Mouse (Mus musculus): ENCODE measurements around the gene Stk4. TPM values are rescaled to one million over a fixed set of nuclear protein-coding genes. Genes with fewer than 3 reads are reported as not detected.

The Stk4 gene
- 11.8 and 14.4 TPM in 2 replicates for polyA plus RNA-seq (2012; rRNA removed)

GRCm38 (mm10) chr2:164070142-164070764, at the start of gene Stk4:
Gene Stk4 (plus strand): TSS chr2:164070322.

GRCm38 (mm10) chr2:164025150-164025549, 45.0 kb upstream of the Stk4 start, which contains the start of gene Pabpc1l:
Gene Pabpc1l (plus strand): TSS chr2:164025450.

GRCm38 (mm10) chr2:164070765-164071436, 779 bp downstream of the Stk4 start, which contains the start of gene Tomm34:
Gene Tomm34 (minus strand): TSS chr2:164071169.

GRCm38 (mm10) chr2:164170902-164171301, 100.8 kb downstream of the Stk4 start, which contains the start of gene Kcns1:
Gene Kcns1 (minus strand): TSS chr2:164171113.

GRCm38 (mm10) chr2:164182692-164183255, 112.7 kb downstream of the Stk4 start, which contains the start of gene Wfdc5:
Gene Wfdc5 (minus strand): TSS chr2:164182742.

GRCm38 (mm10) chr2:164190576-164190975, 120.5 kb downstream of the Stk4 start, which contains the start of gene Wfdc12:
Gene Wfdc12 (minus strand): TSS chr2:164190608.

GRCm38 (mm10) chr2:164199626-164200327, 129.7 kb downstream of the Stk4 start, which contains the start of gene Wfdc15a:
Gene Wfdc15a (minus strand): TSS chr2:164200130.

Other genes starting within 250 kb of the Stk4 start
- 60.6 and 107 TPM in 2 replicates for gene Ccn5, start 249.5 kb upstream of the Stk4 start, polyA plus RNA-seq (2012; rRNA removed)
- gene Kcnk15, start 216.7 kb upstream of the Stk4 start, polyA plus RNA-seq (2012; rRNA removed), result 1.7 and 2.6 TPM in 2 replicates
- gene Rims4, start 151.6 kb upstream of the Stk4 start, polyA plus RNA-seq (2012; rRNA removed), result 15.2 and 18.4 TPM in 2 replicates
- 30.7 and 33.5 TPM in 2 replicates for gene Ywhab, start 75.4 kb upstream of the Stk4 start, polyA plus RNA-seq (2012; rRNA removed)
- gene Pabpc1l, start 44.9 kb upstream of the Stk4 start, polyA plus RNA-seq (2012; rRNA removed), result 4.8 and 5.4 TPM in 2 replicates
- gene Tomm34, start 847 bp downstream of the Stk4 start, polyA plus RNA-seq (2012; rRNA removed), result 59.8 and 64.6 TPM in 2 replicates
- 0.33 and 0.40 TPM in 2 replicates for gene Kcns1, start 100.8 kb downstream of the Stk4 start, polyA plus RNA-seq (2012; rRNA removed)
- not detected in 2 replicates for gene Wfdc5, start 112.4 kb downstream of the Stk4 start, polyA plus RNA-seq (2012; rRNA removed)
- 0.60 TPM in 1 of 2 replicates, not detected in the other for gene Wfdc12, start 120.3 kb downstream of the Stk4 start, polyA plus RNA-seq (2012; rRNA removed)
- not detected in 2 replicates for gene Wfdc15a, start 129.8 kb downstream of the Stk4 start, polyA plus RNA-seq (2012; rRNA removed)
- gene Wfdc15b, start 151.3 kb downstream of the Stk4 start, polyA plus RNA-seq (2012; rRNA removed), result 8.0 and 12.6 TPM in 2 replicates
- not detected in 2 replicates for gene Svs2, start 168.1 kb downstream of the Stk4 start, polyA plus RNA-seq (2012; rRNA removed)
- gene Svs3b, start 186.3 kb downstream of the Stk4 start, polyA plus RNA-seq (2012; rRNA removed), result not detected in 2 replicates
- gene Svs4, start 208.1 kb downstream of the Stk4 start, polyA plus RNA-seq (2012; rRNA removed), result not detected in 2 replicates
- gene Svs3a, start 218.9 kb downstream of the Stk4 start, polyA plus RNA-seq (2012; rRNA removed), result not detected in 2 replicates
- gene Svs6, start 246.4 kb downstream of the Stk4 start, polyA plus RNA-seq (2012; rRNA removed), result not detected in 2 replicates